Comparison of ENCODE assay signal across 8 mouse cellular contexts in genomic region chr17:23699131-23700077, GRCm38 (mm10). TPM values are rescaled to one million over a fixed set of nuclear protein-coding genes. Genes with fewer than 3 reads are reported as not detected.
DNase-seq lines count a peak whose midpoint lies in the region.

No protein-coding gene starts in this region.

- DNase-seq in urinary bladder, adult 2 months (ENCODE audit: low spot score), result peak; percentile 51
- no peak for DNase-seq in urinary bladder, postnatal 10 days (ENCODE audit: low spot score)
- DNase-seq in cerebellum, adult 9-11 months, result peak; percentile 71
- DNase-seq in heart, adult 18-20 months, result peak; percentile 66 to 79
- DNase-seq in kidney, adult 11 months, result peak; percentile 27
- peak; percentile 55 to 56 for DNase-seq in lung, adult 18-20 months
- peak; percentile 24 for DNase-seq in retina, embryonic 14.5 days (ENCODE audit: low spot score)
- DNase-seq in frontal cortex, postnatal 25 days (ENCODE audit: low spot score in 2 of 2), result no peak

RNA-seq across cellular contexts. Expression of gene Cldn9, which starts 15.6 kb away (rescaled TPM):
- polyA plus RNA-seq in urinary bladder, adult 2 months (2012; rRNA removed), result not detected in 2 replicates
- not detected for total RNA-seq in heart, adult 18-20 months (2021)

RNA-seq across cellular contexts. Expression of gene Cldn6, which starts 20.4 kb away (rescaled TPM):
- 0.04 TPM in 1 of 2 replicates, not detected in the other for polyA plus RNA-seq in urinary bladder, adult 2 months (2012; rRNA removed)
- total RNA-seq in heart, adult 18-20 months (2021), result not detected

RNA-seq across cellular contexts. Expression of gene Tnfrsf12a, which starts 22.1 kb away (rescaled TPM):
- polyA plus RNA-seq in urinary bladder, adult 2 months (2012; rRNA removed), result 17.4 and 26.7 TPM in 2 replicates
- 10 to 100 TPM; 63.7 to 89.9 TPM for total RNA-seq in heart, adult 18-20 months (2021)

RNA-seq across cellular contexts. Expression of gene 1520401A03Rik, which starts 23.2 kb away (rescaled TPM):
- polyA plus RNA-seq in urinary bladder, adult 2 months (2012; rRNA removed), result 0.10 and 0.23 TPM in 2 replicates
- not detected for total RNA-seq in heart, adult 18-20 months (2021)

RNA-seq across cellular contexts. Expression of gene Thoc6, which starts 25.7 kb away (rescaled TPM):
- polyA plus RNA-seq in urinary bladder, adult 2 months (2012; rRNA removed), result 13.2 and 16.9 TPM in 2 replicates
- total RNA-seq in heart, adult 18-20 months (2021), result 10 to 100 TPM; 11.0 to 11.2 TPM

Comparison
In these comparisons a context has a peak if more than half of its experiments do, and no peak if none do; other contexts are left out.
1. DNase-seq: peak in urinary bladder, adult 2 months (single experiment), cerebellum, adult 9-11 months (single experiment), heart, adult 18-20 months (2 of 2), kidney, adult 11 months (single experiment), lung, adult 18-20 months (2 of 2) and retina, embryonic 14.5 days (single experiment); none in urinary bladder, postnatal 10 days (single experiment) and frontal cortex, postnatal 25 days (0 of 2).